Mouse (Mus musculus) forebrain, embryonic 16.5 days (tissue): ENCODE measurements around the gene Gm45140. TPM values are rescaled to one million over a fixed set of nuclear protein-coding genes. Genes with fewer than 3 reads are reported as not detected.
"Not testable (repeated sequence)": the region's sequence is repeated elsewhere in the genome, so short reads cannot be mapped to it uniquely, and the experiment has no call there.

ENCODE experiments used
- ATAC-seq: fragments of 200-750 bp; cut with Nextera tagmentation; 2 replicates; pipeline ENCODE4 v1.8.0; 2017; ENCODE audit warnings: mild to moderate bottlenecking, moderate library complexity
- H3K27ac ChIP-seq: fragments of 300-500 bp; sonication (generic); 2 replicates; pipeline ENCODE4 v1.5.1; 2014; ENCODE audit warnings: low read length, control low read depth
- H3K27me3 ChIP-seq: fragments of 300-500 bp; sonication (generic); replicated peaks from 2 replicates; pipeline ENCODE4 v1.6.1; 2014; ENCODE audit warnings: low read length; ENCODE audit not compliant: control insufficient read depth, insufficient read depth
- H3K36me3 ChIP-seq: fragments of 300-500 bp; sonication (generic); 2 replicates; pipeline ENCODE4 v1.6.1; 2014; ENCODE audit not compliant: control insufficient read depth, insufficient read depth
- H3K4me1 ChIP-seq: fragments of 300-500 bp; sonication (generic); replicated peaks from 2 replicates; pipeline ENCODE4 v1.6.1; 2014; ENCODE audit warnings: low read length; ENCODE audit not compliant: control insufficient read depth, insufficient read depth
- H3K4me2 ChIP-seq: fragments of 300-500 bp; sonication (generic); 2 replicates; pipeline ENCODE4 v1.6.1; 2014; ENCODE audit warnings: mild to moderate bottlenecking, low read length, control low read depth
- H3K4me3 ChIP-seq: fragments of 300-500 bp; sonication (generic); replicated peaks from 2 replicates; pipeline ENCODE4 v1.5.1; 2014; ENCODE audit warnings: mild to moderate bottlenecking, low read length, control low read depth
- H3K9ac ChIP-seq: fragments of 300-500 bp; sonication (generic); replicated peaks from 2 replicates; pipeline ENCODE4 v1.6.1; 2014; ENCODE audit warnings: low read depth, low read length, control low read depth
- H3K9me3 ChIP-seq: fragments of 300-500 bp; sonication (generic); 2 replicates; pipeline ENCODE4 v1.6.1; 2016; ENCODE audit warnings: low read length; ENCODE audit not compliant: control insufficient read depth
- WGBS: fragments of 180-500 bp; shearing (Covaris S2); extraction: QIAGEN DNeasy Blood & Tissue Kit; methylation state at CpG from one replicate; pipeline ENCODE4 v1.1.7; 2014; 5-methylcytosine and 5-hydroxymethylcytosine counted together
- polyA plus RNA-seq: library from polyadenylated mRNA; unstranded; fragments of >200 nt; fragmentation: Nextera tagmentation; extraction: Ambion mirVana; gene quantifications from 2 replicates; pipeline ENCODE4 v1.2.1, GENCODE M21; 2015

The Gm45140 gene
- polyA plus RNA-seq, 1 experiment from 2014 or later = 2.5 TPM

DNA sequence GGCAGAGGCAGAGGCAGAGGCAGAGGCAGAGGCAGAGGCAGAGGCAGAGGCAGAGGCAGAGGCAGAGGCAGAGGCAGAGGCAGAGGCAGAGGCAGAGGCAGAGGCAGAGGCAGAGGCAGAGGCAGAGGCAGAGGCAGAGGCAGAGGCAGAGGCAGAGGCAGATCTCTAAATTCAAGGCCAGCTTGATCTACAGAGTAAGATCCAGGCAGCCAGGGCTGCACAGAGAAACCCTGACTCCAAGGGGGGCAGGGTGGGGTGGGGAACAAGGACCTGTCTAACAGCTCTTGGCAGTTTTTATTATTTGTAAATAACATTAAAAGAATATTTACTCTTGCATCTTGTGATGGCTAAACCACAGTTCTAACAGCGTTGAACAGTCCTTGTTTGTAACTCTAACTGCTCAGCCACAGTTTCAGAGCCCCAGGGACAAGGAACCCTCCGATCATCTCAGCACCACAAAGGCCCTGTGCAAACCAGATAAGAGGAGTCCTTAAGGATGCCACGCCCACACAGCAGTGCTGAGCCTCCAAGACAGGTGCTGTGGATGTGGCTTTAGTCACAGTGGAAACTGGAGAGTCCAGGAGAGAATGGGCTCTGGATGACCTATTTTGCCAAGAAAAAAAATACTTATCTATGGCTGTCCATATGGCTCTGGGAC is 59.9 kb downstream of the Gm45140 start:
- Histone ChIP-seq H3K9ac (no peak overlapping the region), H3K36me3 (no peaks in the 10 kb centered on the region), H3K4me2 (no peak overlapping the region), H3K4me1 (no peaks in the 10 kb centered on the region), H3K4me3 (no peak overlapping the region), H3K9me3 (no peaks in the 10 kb centered on the region), H3K27me3 (no peaks in the 10 kb centered on the region), H3K27ac (no peak overlapping the region)
- 80% methylated on average over 3 of the region's 3 CpGs for WGBS
- ATAC-seq = no peak

DNA sequence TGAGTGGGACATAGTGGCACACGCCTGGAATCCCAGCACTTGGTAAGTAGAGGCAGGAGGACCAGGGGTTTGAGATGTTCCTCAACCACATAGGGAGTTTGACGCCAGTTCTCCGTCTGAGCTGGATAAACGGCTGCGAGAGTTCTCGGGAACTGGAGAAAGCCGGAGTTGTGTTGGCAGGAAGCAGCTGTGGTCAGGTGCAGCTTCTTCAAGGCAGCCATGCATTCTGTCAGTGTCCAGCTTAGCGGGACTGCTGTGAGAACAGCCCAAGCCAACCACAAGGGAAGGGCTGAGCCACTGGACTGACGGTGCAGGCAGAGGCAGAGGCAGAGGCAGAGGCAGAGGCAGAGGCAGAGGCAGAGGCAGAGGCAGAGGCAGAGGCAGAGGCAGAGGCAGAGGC is 60.7 kb downstream of the Gm45140 start:
- ATAC-seq = no peak
- H3K27ac ChIP-seq = no peak overlapping the region
- H3K36me3 ChIP-seq = no peaks in the 10 kb centered on the region
- WGBS = 88% methylated on average over 9 of the region's 9 CpGs
- H3K4me2 ChIP-seq = no peak overlapping the region
- no peaks in the 10 kb centered on the region for H3K9me3 ChIP-seq
- H3K4me1 ChIP-seq = no peaks in the 10 kb centered on the region
- no peak overlapping the region for H3K4me3 ChIP-seq
- no peaks in the 10 kb centered on the region for H3K27me3 ChIP-seq
- H3K9ac ChIP-seq = no peak overlapping the region

DNA sequence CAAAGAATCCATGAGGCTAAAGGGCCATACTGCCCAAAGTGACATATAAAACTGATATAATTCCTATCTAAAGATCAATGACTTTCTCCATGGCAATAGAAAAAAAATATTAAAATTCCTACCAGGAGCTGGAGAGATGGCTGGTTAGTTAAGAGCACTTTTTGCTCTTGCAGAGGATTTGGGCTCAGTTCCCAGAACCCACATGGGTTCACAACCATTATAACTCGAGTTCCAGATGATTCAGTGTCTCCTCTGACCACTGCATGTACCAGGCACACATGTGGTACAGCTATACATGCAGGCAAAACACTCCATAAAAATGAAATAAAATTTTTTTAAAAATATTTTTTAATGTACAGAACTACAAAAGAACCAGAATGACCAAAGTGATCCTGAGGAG is 61.1 kb downstream of the Gm45140 start:
- WGBS = 45% methylated on average over 1 of the region's 1 CpGs
- no peaks in the 10 kb centered on the region for H3K27me3 ChIP-seq
- H3K4me2 ChIP-seq = no peak overlapping the region
- no peak overlapping the region for H3K27ac ChIP-seq
- no peak overlapping the region for H3K4me3 ChIP-seq
- H3K9me3 ChIP-seq = no peaks in the 10 kb centered on the region
- H3K4me1 ChIP-seq = no peaks in the 10 kb centered on the region
- no peak for ATAC-seq
- no peak overlapping the region for H3K9ac ChIP-seq
- H3K36me3 ChIP-seq = no peaks in the 10 kb centered on the region

DNA sequence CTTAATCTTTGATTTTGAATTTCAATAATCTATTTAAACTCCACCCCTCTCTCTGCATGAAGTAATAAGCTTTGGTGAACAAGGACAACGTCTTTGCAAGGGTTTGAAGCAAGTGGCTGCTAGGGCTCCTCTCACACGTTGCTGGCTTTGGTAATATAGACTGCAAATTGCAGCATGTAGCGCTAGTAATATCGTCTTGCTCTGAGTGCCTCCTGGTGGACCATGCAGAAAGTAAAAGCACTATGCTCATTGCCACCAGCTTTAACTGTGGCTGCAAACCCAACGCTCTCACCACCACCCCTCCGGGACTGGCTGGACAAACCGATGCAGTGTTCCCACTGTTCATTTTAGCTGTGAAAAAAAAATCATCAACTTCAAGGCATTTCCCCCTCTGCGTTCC is 65.0 kb downstream of the Gm45140 start:
- Histone ChIP-seq H3K4me3 (no peak overlapping the region), H3K27ac (no peak overlapping the region), H3K9ac (no peak overlapping the region), H3K27me3 (no peaks in the 10 kb centered on the region), H3K4me1 (no peaks in the 10 kb centered on the region), H3K9me3 (no peaks in the 10 kb centered on the region), H3K4me2 (no peak overlapping the region), H3K36me3 (no peaks in the 10 kb centered on the region)
- ATAC-seq = no peak
- 58% methylated on average over 8 of the region's 8 CpGs for WGBS

DNA sequence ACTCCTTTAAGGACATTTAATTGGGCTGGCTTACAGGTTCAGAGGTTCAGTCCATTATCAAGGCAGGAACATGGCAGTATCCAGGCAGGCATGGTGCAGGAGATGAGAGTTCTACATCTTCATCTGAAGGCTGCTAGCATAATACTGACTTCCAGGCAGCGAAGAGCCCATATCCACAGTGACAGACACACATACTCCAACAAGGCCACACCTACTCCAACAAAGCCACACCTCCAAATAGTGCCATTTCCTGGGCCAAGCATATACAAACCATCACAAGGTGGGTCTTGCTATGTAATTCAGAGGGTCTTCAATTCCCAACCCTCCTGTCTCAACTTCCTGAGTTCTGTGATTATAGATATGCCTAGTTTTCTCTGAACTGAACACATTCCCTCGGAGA is 71.3 kb downstream of the Gm45140 start:
- H3K27me3 ChIP-seq, ATAC-seq, H3K36me3 ChIP-seq, H3K4me3 ChIP-seq, H3K9me3 ChIP-seq, H3K4me2 ChIP-seq, H3K9ac ChIP-seq, H3K27ac ChIP-seq, H3K4me1 ChIP-seq: not testable (repeated sequence)
- WGBS = 94% methylated on average over 2 of the region's 2 CpGs

DNA sequence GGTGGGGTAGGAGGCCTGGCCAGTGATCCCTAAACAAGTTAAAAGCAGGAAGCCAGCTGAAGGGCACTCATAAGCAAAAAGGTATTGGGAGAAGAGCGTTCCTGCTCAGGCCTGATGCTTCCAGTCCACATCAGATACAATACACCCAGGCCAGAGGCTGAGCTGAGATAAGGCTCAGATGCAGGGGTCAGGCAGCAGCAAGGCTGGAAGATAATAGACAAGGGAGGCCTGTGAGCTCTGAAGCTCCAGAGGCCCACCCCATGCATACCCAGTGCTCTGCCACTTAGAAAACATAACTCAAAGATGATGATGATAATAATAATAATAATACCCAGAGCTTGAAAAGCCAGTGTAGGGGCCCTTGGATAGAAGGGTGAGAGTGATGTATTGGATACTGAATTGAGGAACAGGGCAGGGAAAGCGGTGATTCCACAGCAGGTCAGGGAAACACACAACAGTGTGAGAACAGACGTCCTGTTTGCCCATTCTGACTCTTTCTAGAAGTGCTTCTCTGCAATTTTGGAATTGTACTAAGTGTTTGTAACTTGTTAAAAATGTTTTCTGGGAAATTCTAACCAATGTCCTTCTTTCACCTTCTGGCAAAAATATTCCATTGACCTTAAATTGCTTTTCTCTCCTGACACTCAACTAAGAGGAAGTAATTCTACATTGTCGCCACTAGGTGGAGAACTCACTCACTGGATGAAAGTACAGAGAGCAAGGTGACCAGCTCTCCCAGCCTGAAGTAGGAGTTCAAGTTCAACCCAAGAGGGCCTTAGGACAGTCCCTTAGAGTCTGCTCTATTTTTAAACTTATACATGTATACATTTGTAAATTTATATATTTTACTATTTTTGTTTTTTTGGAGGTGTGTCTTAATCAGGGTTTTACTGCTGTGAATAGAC is 72.0 kb downstream of the Gm45140 start:
- Histone ChIP-seq H3K27ac (no peak overlapping the region), H3K4me3 (no peak overlapping the region), H3K4me1 (no peaks in the 10 kb centered on the region), H3K9me3 (no peaks in the 10 kb centered on the region), H3K27me3 (no peaks in the 10 kb centered on the region), H3K36me3 (no peaks in the 10 kb centered on the region), H3K9ac (no peak overlapping the region), H3K4me2 (no peak overlapping the region)
- WGBS = 63% methylated on average over 4 of the region's 4 CpGs
- ATAC-seq = no peak

DNA sequence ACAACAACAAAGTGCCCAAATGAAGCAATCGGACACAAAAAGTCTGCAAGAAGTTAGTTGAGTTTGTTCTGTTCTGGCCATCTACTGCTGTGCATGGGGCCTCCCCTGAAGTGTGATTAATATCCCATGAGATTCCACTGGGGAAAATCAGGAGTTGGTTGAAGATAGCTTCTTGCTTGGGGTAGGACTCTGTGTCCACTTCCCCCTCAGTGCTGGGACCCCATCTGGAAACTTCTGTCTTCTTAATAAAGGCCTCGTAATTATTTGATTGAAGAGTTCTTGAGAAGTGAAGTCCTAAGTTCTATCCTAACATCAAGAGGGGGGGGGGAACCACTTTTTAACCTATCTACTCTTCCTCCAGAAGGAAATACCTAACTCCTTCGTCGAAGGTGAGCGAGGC is 73.4 kb downstream of the Gm45140 start:
- Histone ChIP-seq H3K27me3 (no peaks in the 10 kb centered on the region), H3K4me3 (no peak overlapping the region), H3K4me1 (no peaks in the 10 kb centered on the region), H3K27ac (no peak overlapping the region), H3K9me3 (no peaks in the 10 kb centered on the region), H3K4me2 (no peak overlapping the region), H3K36me3 (no peaks in the 10 kb centered on the region), H3K9ac (no peak overlapping the region)
- no peak for ATAC-seq
- WGBS = 92% methylated on average over 5 of the region's 5 CpGs

DNA sequence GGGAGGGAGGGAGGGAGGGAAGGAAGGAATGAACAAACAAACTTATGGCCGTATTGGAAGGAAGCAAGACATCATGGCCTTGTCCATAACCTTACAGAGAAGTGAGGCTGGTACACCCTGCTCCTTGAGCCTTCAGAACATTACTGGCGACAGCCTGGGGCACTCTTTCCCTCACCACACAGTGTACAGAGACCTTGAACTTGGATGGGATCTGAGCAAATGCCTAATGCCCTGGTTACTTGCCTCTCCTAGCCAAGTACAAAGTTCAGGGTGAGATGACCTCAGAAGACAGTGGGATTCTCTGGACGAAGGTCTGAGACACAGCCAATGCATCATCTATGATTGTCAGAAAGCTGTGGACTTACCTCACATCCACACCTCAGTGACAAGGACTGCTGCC is 75.7 kb downstream of the Gm45140 start:
- Histone ChIP-seq H3K36me3 (no peaks in the 10 kb centered on the region), H3K9me3 (no peaks in the 10 kb centered on the region), H3K9ac (no peak overlapping the region), H3K4me2 (no peak overlapping the region), H3K4me1 (no peaks in the 10 kb centered on the region), H3K4me3 (no peak overlapping the region), H3K27me3 (no peaks in the 10 kb centered on the region), H3K27ac (no peak overlapping the region)
- 73% methylated on average over 3 of the region's 3 CpGs for WGBS
- no peak for ATAC-seq

DNA sequence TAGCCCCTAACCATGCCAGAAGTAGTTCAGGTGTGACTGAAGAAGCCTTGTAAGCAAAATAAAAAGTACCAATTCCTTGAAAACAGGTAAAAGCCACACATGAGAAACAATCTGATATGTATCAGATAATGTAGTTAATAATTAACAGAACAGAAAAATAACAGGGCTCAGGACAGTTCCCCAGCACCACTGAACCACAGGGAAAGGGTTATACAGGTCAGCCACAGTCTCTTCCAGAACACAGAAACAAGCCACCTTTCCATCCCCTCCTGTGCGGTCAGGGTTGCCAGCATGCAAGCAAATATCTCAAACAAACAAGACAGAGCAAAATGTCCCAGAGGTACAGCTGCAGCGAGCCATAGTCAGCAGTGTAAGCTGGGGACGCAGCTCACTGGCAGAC is 76.2 kb downstream of the Gm45140 start:
- ATAC-seq = no peak
- H3K4me1 ChIP-seq = no peaks in the 10 kb centered on the region
- 73% methylated on average over 3 of the region's 3 CpGs for WGBS
- H3K9ac ChIP-seq = no peak overlapping the region
- no peaks in the 10 kb centered on the region for H3K36me3 ChIP-seq
- H3K27me3 ChIP-seq = no peaks in the 10 kb centered on the region
- no peak overlapping the region for H3K27ac ChIP-seq
- no peak overlapping the region for H3K4me2 ChIP-seq
- no peaks in the 10 kb centered on the region for H3K9me3 ChIP-seq
- H3K4me3 ChIP-seq = no peak overlapping the region
